Mouse (Mus musculus) kidney, embryonic 16.5 days (tissue): ENCODE measurements around the gene Pdpk1. TPM values are rescaled to one million over a fixed set of nuclear protein-coding genes. Genes with fewer than 3 reads are reported as not detected.

Experiments used
- ATAC-seq: fragments of 200-750 bp; cut with Nextera tagmentation; 2 replicates; pipeline ENCODE4 v1.8.0; 2017; ENCODE audit warnings: moderate TSS enrichment; ENCODE audit not compliant: low FRiP score, low TSS enrichment
- H3K27ac ChIP-seq: fragments of 300-500 bp; sonication (generic); 2 replicates; pipeline ENCODE4 v1.5.1; 2014; ENCODE audit warnings: low read length
- H3K27me3 ChIP-seq: fragments of 300-500 bp; sonication (generic); 2 replicates; pipeline ENCODE4 v1.6.1; 2014; ENCODE audit warnings: low read length, control low read depth, mixed read lengths; ENCODE audit not compliant: insufficient read depth
- H3K36me3 ChIP-seq: fragments of 300-500 bp; sonication (generic); 2 replicates; pipeline ENCODE4 v1.6.1; 2014; ENCODE audit warnings: low read length, control low read depth, mixed read lengths; ENCODE audit not compliant: insufficient read depth
- H3K4me1 ChIP-seq: fragments of 300-500 bp; sonication (generic); 2 replicates; pipeline ENCODE4 v1.6.1; 2014; ENCODE audit warnings: low read length, control low read depth, mixed read lengths; ENCODE audit not compliant: insufficient read depth
- H3K4me2 ChIP-seq: fragments of 300-500 bp; sonication (generic); replicated peaks from 2 replicates; pipeline ENCODE4 v1.6.1; 2014; ENCODE audit warnings: low read depth, low read length
- H3K4me3 ChIP-seq: fragments of 300-500 bp; sonication (generic); 2 replicates; pipeline ENCODE4 v1.5.1; 2014; ENCODE audit warnings: mild to moderate bottlenecking, low read length
- H3K9ac ChIP-seq: fragments of 300-500 bp; sonication (generic); replicated peaks from 2 replicates; pipeline ENCODE4 v1.6.1; 2014; ENCODE audit warnings: low read length
- H3K9me3 ChIP-seq: fragments of 300-500 bp; sonication (generic); 2 replicates; pipeline ENCODE4 v1.6.1; 2016; ENCODE audit warnings: low read length, control low read depth
- WGBS: fragments of 180-500 bp; shearing (Covaris S2); extraction: QIAGEN DNeasy Blood & Tissue Kit; methylation state at CpG from one replicate; pipeline ENCODE4 v1.1.7; 2014; 5-methylcytosine and 5-hydroxymethylcytosine counted together
- polyA plus RNA-seq: library from polyadenylated mRNA; unstranded; fragments of >200 nt; fragmentation: Nextera tagmentation; extraction: Ambion mirVana; gene quantifications from 2 replicates; pipeline ENCODE4 v1.2.1, GENCODE M21; 2015

The Pdpk1 gene
- polyA plus RNA-seq, 1 experiment from 2014 or later: 34.9 TPM

DNA sequence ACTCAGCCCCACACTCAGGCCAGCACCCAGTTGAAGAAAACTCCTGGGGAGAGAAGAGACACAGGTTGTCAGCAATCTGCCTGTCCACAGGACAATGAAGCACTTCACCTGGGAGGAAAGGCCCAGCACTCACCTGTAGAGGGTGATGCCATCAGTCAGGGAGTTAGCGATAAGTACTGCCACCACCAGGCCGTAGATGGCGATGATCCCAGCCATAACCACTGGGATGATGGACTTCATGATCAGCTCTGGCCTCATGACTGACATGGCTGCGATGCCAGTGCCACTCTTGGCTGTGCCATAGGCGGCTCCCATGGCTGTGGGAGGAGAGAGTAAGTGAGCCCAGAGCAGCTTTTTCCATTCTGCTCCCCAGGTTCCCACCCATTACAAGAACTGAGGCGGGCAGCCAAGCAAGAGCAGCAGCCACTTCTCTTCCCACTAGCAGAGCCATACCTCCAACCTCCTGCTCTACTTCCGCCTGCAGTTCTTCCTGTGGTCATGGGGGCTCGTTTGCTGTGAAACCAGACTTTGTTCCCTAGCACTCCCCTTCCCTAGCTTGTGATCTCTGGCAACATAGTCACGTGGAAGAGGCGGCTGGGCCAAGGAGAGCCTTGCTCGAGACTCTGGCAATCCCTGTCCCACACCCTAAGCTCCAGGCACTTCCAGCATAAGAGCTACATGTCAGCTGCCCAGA lies 14.0 kb upstream of the Pdpk1 start:
- no peaks in the 10 kb centered on the region for H3K9me3 ChIP-seq
- no peak overlapping the region for H3K4me3 ChIP-seq
- no peak overlapping the region for H3K4me2 ChIP-seq
- H3K4me1 ChIP-seq: peaks cover 23% of the 10 kb centered on the region
- no peaks in the 10 kb centered on the region for H3K27me3 ChIP-seq
- H3K9ac ChIP-seq: no peak overlapping the region
- H3K27ac ChIP-seq: no peak overlapping the region
- no peak for ATAC-seq
- H3K36me3 ChIP-seq: peaks cover 3% of the 10 kb centered on the region; the same call in 1 of the 2 replicates
- 87% methylated on average over 11 of the region's 11 CpGs for WGBS

DNA sequence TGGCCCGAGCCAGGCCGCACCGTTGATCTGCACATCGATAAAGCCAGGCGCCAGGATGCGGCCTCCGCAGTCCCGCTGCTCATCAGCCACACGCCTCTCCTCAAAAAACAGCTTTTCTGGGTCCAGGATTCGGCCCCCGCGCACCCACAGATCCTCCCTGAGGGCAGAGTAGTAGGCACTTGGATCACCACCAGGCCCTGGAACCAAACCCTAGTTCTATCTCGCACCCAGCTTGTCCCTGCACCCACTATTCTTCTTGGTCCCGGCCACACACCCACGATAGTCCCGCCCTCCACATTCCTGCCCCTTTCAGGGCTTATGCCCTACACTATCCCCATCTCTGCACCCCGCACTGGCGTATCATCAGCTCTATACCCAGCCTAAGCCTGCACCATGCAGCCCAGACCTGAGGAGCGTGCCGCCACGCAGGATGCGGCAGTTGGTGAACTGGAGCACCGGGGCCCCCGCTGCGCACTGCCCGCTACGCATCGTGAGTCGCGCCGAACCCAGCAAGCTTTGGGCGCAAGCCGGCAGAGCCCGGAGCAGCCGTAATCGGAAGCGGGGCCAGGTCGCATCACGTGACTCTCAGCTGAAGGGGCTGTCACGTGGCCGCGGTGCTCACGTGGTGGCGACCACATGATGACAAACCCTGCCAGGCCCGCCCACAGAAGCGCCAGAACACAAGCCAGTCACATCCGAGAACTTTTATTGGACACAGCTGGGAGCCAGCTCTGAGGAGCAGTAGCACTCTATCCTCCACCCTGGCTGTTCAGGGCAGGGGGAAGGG lies 12.6 kb upstream of the Pdpk1 start, which contains the start of gene Amdhd2:
TSS of gene Amdhd2 (minus strand) at position 591 of the 787 bp plus-strand sequence.
- peak within 1 kb of the TSS; percentile 79 for H3K4me3 ChIP-seq
- peaks cover 3% of the 10 kb centered on the region; the same call in 1 of the 2 replicates for H3K36me3 ChIP-seq
- H3K27ac ChIP-seq: peak within 1 kb of the TSS; percentile 86
- no peaks in the 10 kb centered on the region for H3K9me3 ChIP-seq
- H3K4me1 ChIP-seq: peaks cover 23% of the 10 kb centered on the region
- H3K4me2 ChIP-seq: peak within 1 kb of the TSS; percentile 68
- ATAC-seq: peak; percentile 91
- under 1% methylated on average over 47 of the region's 47 CpGs for WGBS
- H3K9ac ChIP-seq: peak within 1 kb of the TSS; percentile 80
- no peaks in the 10 kb centered on the region for H3K27me3 ChIP-seq

DNA sequence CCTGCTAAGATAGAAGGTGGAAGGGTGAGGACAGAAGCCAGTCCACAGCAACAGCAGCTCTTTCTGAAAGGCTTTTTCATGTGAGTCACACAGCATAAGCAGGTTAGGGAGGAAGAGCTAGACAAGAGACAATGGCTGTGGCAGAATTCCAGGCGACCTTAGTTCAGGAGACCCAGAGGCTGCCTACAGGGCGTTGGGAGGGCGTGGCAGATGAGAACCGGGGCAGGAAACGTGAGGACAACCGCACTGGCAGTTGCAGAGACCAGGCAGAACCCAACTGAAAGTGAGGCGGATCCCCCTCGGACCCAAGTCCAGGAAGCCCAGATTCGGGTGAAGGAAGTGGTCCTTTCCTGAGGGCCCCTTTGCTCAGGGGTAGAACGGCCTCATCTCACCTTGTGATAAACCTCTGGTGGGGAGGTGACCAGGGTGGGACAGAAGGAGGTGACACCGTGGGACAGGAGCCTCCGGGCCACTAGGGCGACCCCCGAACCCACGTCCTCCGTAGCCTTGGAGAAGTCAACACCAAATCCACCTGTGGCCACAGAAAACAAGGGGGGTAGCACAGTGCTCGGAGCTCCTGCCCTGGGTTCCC lies 12.0 kb upstream of the Pdpk1 start:
- Histone ChIP-seq H3K36me3 (peaks cover 3% of the 10 kb centered on the region), H3K4me1 (peaks cover 17% of the 10 kb centered on the region), H3K4me2 (peak overlapping the region; percentile 68), H3K27me3 (no peaks in the 10 kb centered on the region), H3K27ac (peak overlapping the region; percentile 86; the same call in 1 of the 2 replicates), H3K9ac (peak overlapping the region; percentile 80), H3K9me3 (no peaks in the 10 kb centered on the region), H3K4me3 (peak overlapping the region; percentile 79)
- 21% methylated on average over 17 of the region's 17 CpGs for WGBS
- 0 out of 2 replicates have a peak, but pooled peaks have one; percentile 7 for ATAC-seq

DNA sequence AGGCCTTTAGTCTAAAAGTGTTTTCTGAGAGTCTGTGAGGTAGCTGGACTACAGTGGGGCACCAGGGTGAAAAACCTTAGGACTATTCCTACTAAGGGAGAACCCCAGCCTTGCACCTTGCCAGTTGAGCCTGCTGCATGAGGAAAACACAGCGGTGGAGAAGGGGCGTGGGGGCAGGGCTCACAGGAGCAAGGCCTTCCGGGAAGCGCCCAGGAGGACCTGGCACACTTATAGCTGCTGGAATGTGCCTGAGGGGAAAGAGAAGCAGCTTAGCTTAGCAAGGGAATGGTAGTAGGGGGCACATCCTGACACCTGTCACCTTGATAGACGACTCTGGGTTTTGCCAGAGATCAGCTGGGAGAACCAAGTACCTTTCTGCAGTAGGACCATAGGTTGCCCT lies 10.7 kb upstream of the Pdpk1 start:
- H3K27ac ChIP-seq: no peak overlapping the region
- no peaks in the 10 kb centered on the region for H3K9me3 ChIP-seq
- H3K4me1 ChIP-seq: peaks cover 7% of the 10 kb centered on the region
- H3K36me3 ChIP-seq: peaks cover 5% of the 10 kb centered on the region
- H3K4me2 ChIP-seq: no peak overlapping the region
- H3K4me3 ChIP-seq: no peak overlapping the region
- no peak for ATAC-seq
- H3K27me3 ChIP-seq: no peaks in the 10 kb centered on the region
- no peak overlapping the region for H3K9ac ChIP-seq
- WGBS: 83% methylated on average over 5 of the region's 5 CpGs

DNA sequence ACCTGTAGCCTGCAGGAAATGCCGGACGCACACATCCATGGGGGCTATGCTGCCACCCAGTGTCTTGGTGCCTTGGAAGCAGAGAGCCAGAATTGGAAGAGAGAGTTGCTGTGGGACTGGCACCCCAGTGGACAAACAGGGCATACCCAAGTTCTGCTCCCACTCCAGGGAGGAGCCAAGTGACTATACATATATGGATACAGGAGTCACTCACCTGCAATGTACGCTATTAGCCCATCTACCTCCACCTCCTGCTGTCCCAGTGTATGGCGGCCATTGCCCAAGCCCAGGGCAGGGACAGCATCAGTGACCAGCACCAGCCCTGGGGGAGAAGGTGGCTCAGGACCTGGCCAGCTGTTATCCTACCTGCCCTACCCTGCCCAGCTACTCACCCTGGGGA lies 6.8 kb upstream of the Pdpk1 start:
- Histone ChIP-seq H3K9ac (no peak overlapping the region), H3K4me2 (no peak overlapping the region), H3K4me3 (no peak overlapping the region), H3K27ac (no peak overlapping the region), H3K9me3 (no peaks in the 10 kb centered on the region), H3K4me1 (peaks cover 2% of the 10 kb centered on the region), H3K27me3 (no peaks in the 10 kb centered on the region), H3K36me3 (peaks cover 4% of the 10 kb centered on the region; the same call in 1 of the 2 replicates)
- no peak for ATAC-seq
- 92% methylated on average over 4 of the region's 4 CpGs for whole genome bisulfite sequencing

DNA sequence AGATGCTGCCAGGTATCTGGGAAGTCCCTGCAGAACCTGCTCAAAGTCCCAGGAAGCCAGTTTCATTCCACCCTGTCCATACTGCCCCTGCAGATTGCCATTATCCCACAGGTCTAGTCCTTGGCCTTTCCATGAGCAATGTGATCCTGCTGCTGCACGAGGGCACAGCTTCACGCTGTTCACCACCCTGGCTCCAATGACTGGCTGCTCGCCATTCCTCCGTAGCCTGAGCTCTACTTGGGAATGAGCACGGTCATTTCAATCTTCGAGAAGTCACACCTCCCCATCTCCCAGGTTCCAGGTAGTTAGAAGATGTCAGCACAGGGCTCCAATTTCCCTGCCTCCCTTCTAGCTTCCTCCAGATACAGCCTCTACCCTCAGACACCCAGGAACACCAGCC lies 6.4 kb upstream of the Pdpk1 start:
- Histone ChIP-seq H3K36me3 (peaks cover 4% of the 10 kb centered on the region; the same call in 1 of the 2 replicates), H3K27me3 (no peaks in the 10 kb centered on the region), H3K9ac (no peak overlapping the region), H3K4me1 (no peaks in the 10 kb centered on the region; the same call in 1 of the 2 replicates), H3K4me2 (no peak overlapping the region), H3K9me3 (no peaks in the 10 kb centered on the region), H3K27ac (no peak overlapping the region), H3K4me3 (no peak overlapping the region)
- WGBS: 94% methylated on average over 6 of the region's 6 CpGs
- ATAC-seq: no peak

DNA sequence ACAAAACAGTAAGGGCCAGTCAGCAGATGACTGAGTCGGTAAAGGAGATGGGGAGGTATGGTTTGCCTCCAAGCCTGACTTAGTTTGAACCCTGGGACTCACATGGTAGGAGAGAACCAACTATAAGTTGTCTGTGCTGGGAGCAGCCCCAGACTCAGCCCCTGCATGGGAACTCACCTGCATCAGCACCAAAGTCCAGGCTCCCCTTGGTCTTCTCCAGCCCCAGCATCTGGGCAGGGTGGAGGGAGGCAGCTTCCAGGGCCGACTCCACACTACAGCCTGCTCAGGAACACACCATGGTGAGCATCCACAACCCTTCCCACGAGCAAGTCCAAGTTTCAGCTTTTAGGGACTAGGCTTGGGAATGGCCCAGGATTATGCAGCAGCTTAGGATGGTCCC lies 5.7 kb upstream of the Pdpk1 start:
- Histone ChIP-seq H3K27me3 (no peaks in the 10 kb centered on the region), H3K4me3 (no peak overlapping the region), H3K9ac (no peak overlapping the region), H3K4me1 (peaks cover 6% of the 10 kb centered on the region), H3K4me2 (no peak overlapping the region), H3K9me3 (no peaks in the 10 kb centered on the region), H3K36me3 (peaks cover 4% of the 10 kb centered on the region; the same call in 1 of the 2 replicates), H3K27ac (no peak overlapping the region)
- no peak for ATAC-seq
- 91% methylated on average over 3 of the region's 3 CpGs for WGBS

DNA sequence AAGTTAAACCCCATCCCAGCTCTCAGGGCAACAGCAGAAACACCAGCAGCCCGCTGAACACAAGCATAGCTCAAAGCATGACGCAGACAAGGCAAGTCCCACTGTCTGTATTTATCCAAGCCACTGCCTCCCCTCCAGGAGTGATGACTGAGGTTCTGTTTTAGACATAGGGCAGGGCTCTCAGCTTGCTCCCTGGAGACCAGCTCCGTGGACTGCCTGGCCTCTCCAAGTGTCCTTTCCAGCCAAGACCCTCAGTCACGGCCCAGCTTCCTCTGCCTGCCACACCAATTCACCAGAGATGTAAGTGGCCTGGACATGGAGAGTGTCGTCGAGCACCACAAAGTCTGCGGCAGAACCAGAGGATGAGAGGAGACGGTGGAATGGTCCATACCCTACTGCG lies 5.0 kb upstream of the Pdpk1 start:
- no peaks in the 10 kb centered on the region for H3K27me3 ChIP-seq
- peaks cover 6% of the 10 kb centered on the region for H3K4me1 ChIP-seq
- WGBS: 88% methylated on average over 9 of the region's 9 CpGs
- no peak overlapping the region for H3K9ac ChIP-seq
- H3K4me3 ChIP-seq: no peak overlapping the region
- no peak overlapping the region for H3K4me2 ChIP-seq
- H3K9me3 ChIP-seq: no peaks in the 10 kb centered on the region
- ATAC-seq: no peak
- H3K36me3 ChIP-seq: peaks cover 4% of the 10 kb centered on the region; the same call in 1 of the 2 replicates
- no peak overlapping the region for H3K27ac ChIP-seq

DNA sequence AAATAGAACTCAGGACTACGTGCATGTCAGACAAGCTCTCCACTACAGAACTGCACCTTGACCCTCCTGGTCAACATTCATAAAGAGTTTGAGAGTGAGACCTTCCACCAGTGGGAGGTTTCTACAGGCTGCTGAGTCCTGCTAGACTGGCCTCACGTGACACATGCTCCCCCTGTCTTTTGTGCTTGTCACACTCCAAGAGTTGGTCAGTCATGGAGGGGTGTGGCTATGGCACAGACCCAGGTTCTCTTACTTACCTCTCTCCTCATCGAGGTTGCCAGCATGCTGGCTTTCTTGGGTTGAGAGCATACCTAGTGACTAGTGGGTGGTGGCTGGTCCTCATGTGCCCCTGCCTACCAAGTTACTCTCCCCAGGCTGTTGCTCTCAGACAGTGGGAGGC lies 3.7 kb upstream of the Pdpk1 start:
- H3K9me3 ChIP-seq: no peaks in the 10 kb centered on the region
- H3K36me3 ChIP-seq: peaks cover 4% of the 10 kb centered on the region; the same call in 1 of the 2 replicates
- no peak overlapping the region for H3K4me2 ChIP-seq
- peak; percentile 33; the same call in 1 of the 2 replicates for ATAC-seq
- no peaks in the 10 kb centered on the region for H3K27me3 ChIP-seq
- peaks cover 6% of the 10 kb centered on the region for H3K4me1 ChIP-seq
- WGBS: 68% methylated on average over 3 of the region's 3 CpGs
- H3K27ac ChIP-seq: no peak overlapping the region
- H3K4me3 ChIP-seq: no peak overlapping the region
- no peak overlapping the region for H3K9ac ChIP-seq
